Mouse (Mus musculus): Measurements from ENCODE around the gene Me1.

- TF ChIP-seq CTCF (IDR thresholded peaks at IDR 0.05; ENCODE audit: borderline replicate concordance, insufficient read depth, low read length) (no peak), POLR2A (IDR thresholded peaks at IDR 0.05; ENCODE audit: low read depth, low read length) (no peak)
Observed at GRCm38 (mm10) chr9:86575178-86575577, 120.6 kb downstream of the Me1 start.
